Mouse (Mus musculus) CH12.LX (cell line): ENCODE results near the gene Vav2. TPM values are rescaled to one million over a fixed set of nuclear protein-coding genes. Genes with fewer than 3 reads are reported as not detected.

Experiments used
- DNase-seq: peaks from one replicate; pipeline ENCODE4 v3.0.0-alpha.2; 2013; ENCODE audit errors: extremely low read depth
- H3K27ac ChIP-seq: 2 replicates; pipeline ENCODE4 v1.5.1; 2012; ENCODE audit warnings: low read depth, mild to moderate bottlenecking, control low read depth, moderate library complexity; ENCODE audit not compliant: insufficient read depth
- H3K27me3 ChIP-seq: replicated peaks from 2 replicates; pipeline ENCODE3; 2012; ENCODE audit warnings: inconsistent platforms
- H3K36me3 ChIP-seq, 2 experiments: replicated peaks in 1 of 2; 2 replicates each; pipeline versions ENCODE3 to v1.6.1; 2012; ENCODE audit warnings: inconsistent platforms in 1 of 2, low read length in 1 of 2, mild to moderate bottlenecking in 1 of 2, mixed read lengths in 1 of 2, moderate library complexity in 1 of 2; ENCODE audit not compliant: control insufficient read depth in 1 of 2, insufficient read depth in 1 of 2
- H3K4me1 ChIP-seq, 2 experiments: 2 replicates each; pipeline ENCODE4 v1.6.1; 2012; ENCODE audit warnings: inconsistent platforms in 1 of 2, moderate library complexity in 1 of 2; ENCODE audit not compliant: insufficient read depth in 2 of 2, control insufficient read depth in 1 of 2
- H3K4me2 ChIP-seq: 2 replicates; pipeline ENCODE4 v1.6.1; 2012; ENCODE audit warnings: low read depth, mild to moderate bottlenecking, control low read depth; ENCODE audit not compliant: poor library complexity, insufficient read depth, severe bottlenecking
- H3K4me3 ChIP-seq, 3 experiments: fragments of 150-350 bp in 1 of 3; sonication (generic) in 1 of 3; replicated peaks in 1 of 3; 2 replicates each; pipeline versions ENCODE3 to v1.5.1; 2011 to 2012; ENCODE audit warnings: low read depth in 2 of 3, low read length in 2 of 3, mild to moderate bottlenecking in 2 of 3, moderate library complexity in 2 of 3, control low read depth in 1 of 3, improper control_type of control experiment in 1 of 3, inconsistent platforms in 1 of 3, mixed read lengths in 1 of 3; ENCODE audit not compliant: poor library complexity in 1 of 3
- H3K79me2 ChIP-seq: replicated peaks from 2 replicates; pipeline ENCODE4 v1.6.1; 2012; ENCODE audit warnings: mild to moderate bottlenecking, moderate library complexity; ENCODE audit not compliant: control insufficient read depth, poor library complexity, insufficient read depth, severe bottlenecking; ENCODE audit errors: extremely low read depth
- H3K9ac ChIP-seq: 2 replicates; pipeline ENCODE4 v1.6.1; 2012; ENCODE audit warnings: low read depth, mild to moderate bottlenecking, control low read depth, moderate library complexity; ENCODE audit not compliant: insufficient read depth
- H3K9me3 ChIP-seq: replicated peaks from 2 replicates; pipeline ENCODE3; 2012; ENCODE audit warnings: low read length, inconsistent platforms, mixed read lengths
- BHLHE40 ChIP-seq: IDR thresholded peaks from 2 replicates; pipeline ENCODE4 v1.6.1; 2011; ENCODE audit warnings: mild to moderate bottlenecking, low read depth, low read length, improper control_type of control experiment
- CHD1 ChIP-seq: IDR thresholded peaks from 2 replicates; pipeline ENCODE4 v1.6.1; 2012; ENCODE audit warnings: low read depth, low read length, improper control_type of control experiment, inconsistent platforms
- CHD2 ChIP-seq: IDR thresholded peaks from 2 replicates; pipeline ENCODE4 v1.6.1; 2011; ENCODE audit warnings: low read length, improper control_type of control experiment
- CTCF ChIP-seq, 2 experiments: IDR thresholded peaks in 1 of 2; conservative IDR thresholded peaks in 1 of 2; 2 replicates each; pipeline ENCODE4 v1.5.1; 2011 to 2012; ENCODE audit warnings: low read depth in 2 of 2, low read length in 2 of 2, improper control_type of control experiment in 1 of 2, inconsistent platforms in 1 of 2, mild to moderate bottlenecking in 1 of 2, moderate library complexity in 1 of 2
- E2F4 ChIP-seq: IDR thresholded peaks from 2 replicates; pipeline ENCODE4 v1.6.1; 2011; ENCODE audit warnings: low read depth, low read length, improper control_type of control experiment; ENCODE audit not compliant: insufficient replicate concordance
- ELF1 ChIP-seq: IDR thresholded peaks from 2 replicates; pipeline ENCODE4 v1.6.1; 2014; ENCODE audit warnings: low read depth, mild to moderate bottlenecking, inconsistent platforms, low read length, improper control_type of control experiment
- EP300 ChIP-seq: IDR thresholded peaks from 2 replicates; pipeline ENCODE4 v1.6.1; 2011; ENCODE audit warnings: low read length, improper control_type of control experiment
- ETS1 ChIP-seq: conservative IDR thresholded peaks from 2 replicates; pipeline ENCODE4 v1.6.1; 2012; ENCODE audit warnings: low read depth, mild to moderate bottlenecking, inconsistent platforms, low read length, improper control_type of control experiment, moderate library complexity
- GABPA ChIP-seq: IDR thresholded peaks from 2 replicates; pipeline ENCODE4 v1.6.1; 2012; ENCODE audit warnings: low read depth, low read length, improper control_type of control experiment, inconsistent platforms; ENCODE audit not compliant: insufficient replicate concordance
- HCFC1 ChIP-seq: IDR thresholded peaks from 2 replicates; pipeline ENCODE4 v1.6.1; 2012; ENCODE audit warnings: low read depth, mild to moderate bottlenecking, inconsistent platforms, low read length, improper control_type of control experiment
- IRF4 ChIP-seq: IDR thresholded peaks from 2 replicates; pipeline ENCODE4 v1.6.1; 2014; ENCODE audit warnings: low read depth, mild to moderate bottlenecking, inconsistent platforms, low read length, improper control_type of control experiment
- JUN ChIP-seq: IDR thresholded peaks from 2 replicates; pipeline ENCODE4 v1.6.1; 2011; ENCODE audit warnings: low read depth, mild to moderate bottlenecking, low read length, improper control_type of control experiment, moderate library complexity; ENCODE audit not compliant: insufficient read depth
- JUND ChIP-seq: conservative IDR thresholded peaks from 2 replicates; pipeline ENCODE4 v1.6.1; 2011; ENCODE audit warnings: low read depth, low read length, improper control_type of control experiment
- KAT2A ChIP-seq: IDR thresholded peaks from 2 replicates; pipeline ENCODE4 v1.6.1; 2012; ENCODE audit warnings: low read length, improper control_type of control experiment, inconsistent platforms; ENCODE audit not compliant: insufficient replicate concordance
- MAFK ChIP-seq: IDR thresholded peaks from 2 replicates; pipeline ENCODE4 v1.6.1; 2011; ENCODE audit warnings: low read length, improper control_type of control experiment; ENCODE audit not compliant: insufficient replicate concordance
- MAX ChIP-seq: IDR thresholded peaks from 2 replicates; pipeline ENCODE4 v1.6.1; 2011; ENCODE audit warnings: low read length, improper control_type of control experiment
- MAZ ChIP-seq: IDR thresholded peaks from 2 replicates; pipeline ENCODE4 v1.6.1; 2012; ENCODE audit warnings: low read depth, mild to moderate bottlenecking, inconsistent platforms, low read length, improper control_type of control experiment, moderate library complexity
- MEF2A ChIP-seq: IDR thresholded peaks from 2 replicates; pipeline ENCODE4 v1.6.1; 2014; ENCODE audit warnings: low read depth, mild to moderate bottlenecking, inconsistent platforms, low read length, improper control_type of control experiment, borderline replicate concordance
- MXI1 ChIP-seq: IDR thresholded peaks from 2 replicates; pipeline ENCODE4 v1.6.1; 2011; ENCODE audit warnings: mild to moderate bottlenecking, low read depth, low read length, improper control_type of control experiment
- MYC ChIP-seq: IDR thresholded peaks from 2 replicates; pipeline ENCODE4 v1.6.1; 2011; ENCODE audit warnings: low read depth, mild to moderate bottlenecking, improper control_type of control experiment, low read length
- NELFE ChIP-seq: IDR thresholded peaks from 2 replicates; pipeline ENCODE4 v1.6.1; 2011; ENCODE audit warnings: low read depth, low read length, improper control_type of control experiment
- NRF1 ChIP-seq: IDR thresholded peaks from 2 replicates; pipeline ENCODE4 v1.6.1; 2014; ENCODE audit warnings: low read depth, mild to moderate bottlenecking, inconsistent platforms, low read length, improper control_type of control experiment, moderate library complexity
- PAX5 ChIP-seq: IDR thresholded peaks from 2 replicates; pipeline ENCODE4 v1.6.1; 2012; ENCODE audit warnings: low read length, inconsistent platforms, mixed read lengths
- POLR2A ChIP-seq: IDR thresholded peaks from 2 replicates; pipeline ENCODE4 v1.6.1; 2011; ENCODE audit warnings: low read depth, mild to moderate bottlenecking, improper control_type of control experiment, low read length
- POLR2AphosphoS2 ChIP-seq: IDR thresholded peaks from 2 replicates; pipeline ENCODE4 v1.6.1; 2011; ENCODE audit warnings: low read depth, low read length, improper control_type of control experiment
- RAD21 ChIP-seq: IDR thresholded peaks from 2 replicates; pipeline ENCODE4 v1.6.1; 2011; ENCODE audit warnings: low read depth, mild to moderate bottlenecking, low read length, improper control_type of control experiment, moderate library complexity
- RCOR1 ChIP-seq: conservative IDR thresholded peaks from 2 replicates; pipeline ENCODE4 v1.6.1; 2012; ENCODE audit warnings: low read depth, mild to moderate bottlenecking, inconsistent platforms, low read length, improper control_type of control experiment
- SIN3A ChIP-seq: IDR thresholded peaks from 2 replicates; pipeline ENCODE4 v1.6.1; 2012; ENCODE audit warnings: low read length, improper control_type of control experiment, inconsistent platforms
- SMC3 ChIP-seq: IDR thresholded peaks from 2 replicates; pipeline ENCODE4 v1.6.1; 2011; ENCODE audit warnings: low read depth, low read length, improper control_type of control experiment
- TBP ChIP-seq: conservative IDR thresholded peaks from 2 replicates; pipeline ENCODE4 v1.6.1; 2011; ENCODE audit warnings: low read depth, low read length, improper control_type of control experiment
- TCF12 ChIP-seq: IDR thresholded peaks from 2 replicates; pipeline ENCODE4 v1.6.1; 2014; ENCODE audit warnings: low read depth, mild to moderate bottlenecking, inconsistent platforms, low read length, improper control_type of control experiment
- UBTF ChIP-seq: IDR thresholded peaks from 2 replicates; pipeline ENCODE4 v1.6.1; 2012; ENCODE audit warnings: low read depth, mild to moderate bottlenecking, inconsistent platforms, low read length, improper control_type of control experiment, moderate library complexity
- USF1 ChIP-seq: IDR thresholded peaks from 2 replicates; pipeline ENCODE4 v1.6.1; 2014; ENCODE audit warnings: low read depth, mild to moderate bottlenecking, inconsistent platforms, low read length, improper control_type of control experiment
- USF2 ChIP-seq: conservative IDR thresholded peaks from 2 replicates; pipeline ENCODE4 v1.6.1; 2011; ENCODE audit warnings: low read depth, low read length, improper control_type of control experiment
- ZC3H11A ChIP-seq: IDR thresholded peaks from 2 replicates; pipeline ENCODE4 v1.6.1; 2012; ENCODE audit warnings: low read depth, mild to moderate bottlenecking, inconsistent platforms, low read length, improper control_type of control experiment
- ZKSCAN1 ChIP-seq: IDR thresholded peaks from 2 replicates; pipeline ENCODE4 v1.6.1; 2012; ENCODE audit warnings: low read depth, inconsistent platforms, low read length, improper control_type of control experiment, borderline replicate concordance
- ZMIZ1 ChIP-seq: IDR thresholded peaks from 2 replicates; pipeline ENCODE4 v1.6.1; 2012; ENCODE audit warnings: low read depth, mild to moderate bottlenecking, inconsistent platforms, low read length, improper control_type of control experiment
- ZNF384 ChIP-seq: IDR thresholded peaks from 2 replicates; pipeline ENCODE4 v1.6.1; 2012; ENCODE audit warnings: low read depth, low read length, improper control_type of control experiment, inconsistent platforms
- dilution Hi-C: fragments of 300-500 bp; cut with MboI; formaldehyde crosslinking; loops from 2 replicates; pipeline ENCODE4 v1.14.3; 2020; ENCODE audit warnings: low sequenced_read_pairs; ENCODE audit not compliant: extremely low pct_unique_long_range_greater_than_20kb, extremely low pct_ligation_motif_present
- in situ Hi-C: fragments of 300-500 bp; cut with MboI; formaldehyde crosslinking; loops from 3 replicates; pipeline ENCODE4 v1.14.3; 2019; ENCODE audit warnings: low sequenced_read_pairs, low pct_ligation_motif_present, low pct_unique_long_range_greater_than_20kb, mixed read lengths
- polyA plus RNA-seq: library from polyadenylated mRNA; unstranded; fragments of >175 nt; gene quantifications from 2 replicates; pipeline ENCODE4 v1.2.1, GENCODE M21; 2012; ENCODE audit warnings: low read depth; ENCODE audit not compliant: insufficient read length
- total RNA-seq, 2 experiments: library from RNA; depleted of rRNA; stranded (reverse); fragments of 300-350 nt in 1 of 2; fragments of >200 nt in 1 of 2; gene quantifications; 2 replicates each; pipeline ENCODE4 v1.2.3; 2012 to 2014

Gene Vav2
- total and polyA plus RNA-seq, 3 experiments, result 31.5 to 46.8 (median 46.6) TPM

- in situ Hi-C loops, result no loop called here
- H3K36me3 ChIP-seq, result peaks cover 2 to 25% of the 10 kb centered on the region in 2 experiments
- TF ChIP-seq CHD2, result peak; percentile 68
- no peak for TF ChIP-seq GABPA
- TF ChIP-seq MAX, result 0 out of 2 replicates have a peak, but pooled peaks have one; percentile 22
- TF ChIP-seq CTCF (conservative IDR thresholded peaks at IDR 0.05 in 1 of 2, IDR thresholded peaks at IDR 0.05 in 1 of 2; ENCODE audit: low read depth in 2 of 2, low read length in 2 of 2), result no peak
- peak; percentile 53 for TF ChIP-seq SIN3A
- no peak for TF ChIP-seq CHD1
- TF ChIP-seq JUND, result no peak
- no peak for TF ChIP-seq MAFK
- 0 out of 2 replicates have a peak, but pooled peaks have one; percentile 7 for TF ChIP-seq MYC
- no peak; the same call in 1 of the 2 replicates for TF ChIP-seq POLR2A
- no peak for TF ChIP-seq JUN
- peak; percentile 68 for TF ChIP-seq ETS1
- no peak for TF ChIP-seq HCFC1
- peak; percentile 73 for TF ChIP-seq TCF12
- no peak; the same call in 1 of the 2 replicates for TF ChIP-seq MEF2A
- TF ChIP-seq SMC3, result no peak; the same call in 1 of the 2 replicates
- no peak for TF ChIP-seq KAT2A
- TF ChIP-seq USF2, result no peak
- 0 out of 2 replicates have a peak, but pooled peaks have one; percentile 15 for TF ChIP-seq NELFE
- TF ChIP-seq UBTF, result no peak
- TF ChIP-seq E2F4, result no peak
- no peak for TF ChIP-seq ZC3H11A
- no peak for TF ChIP-seq ZNF384
- TF ChIP-seq EP300, result peak; percentile 59; the same call in 1 of the 2 replicates
- no peak for TF ChIP-seq ZMIZ1
- no peak for TF ChIP-seq POLR2AphosphoS2
- TF ChIP-seq BHLHE40, result peak; percentile 36; the same call in 1 of the 2 replicates
- TF ChIP-seq RCOR1, result no peak; the same call in 1 of the 2 replicates
- no peak for TF ChIP-seq NRF1
- TF ChIP-seq USF1, result no peak
- no peak for TF ChIP-seq RAD21
- TF ChIP-seq MXI1, result no peak; the same call in 1 of the 2 replicates
- peak; percentile 54; the same call in 1 of the 2 replicates for TF ChIP-seq IRF4
- no peak for TF ChIP-seq ELF1
- TF ChIP-seq PAX5, result no peak
- no peak for TF ChIP-seq ZKSCAN1
- peak; percentile 28; the same call in 1 of the 2 replicates for TF ChIP-seq MAZ
- 0 out of 2 replicates have a peak, but pooled peaks have one; percentile 7 for TF ChIP-seq TBP
- peak overlapping the region; percentile 51 to 58 (median 53) for H3K4me3 ChIP-seq
- no peaks in the 10 kb centered on the region for H3K27me3 ChIP-seq
- H3K4me2 ChIP-seq, result peak overlapping the region; percentile 76
- H3K27ac ChIP-seq, result peak overlapping the region; percentile 92
- peaks cover 82% of the 10 kb centered on the region for H3K79me2 ChIP-seq
- no peaks in the 10 kb centered on the region for H3K9me3 ChIP-seq
- H3K4me1 ChIP-seq, result peaks cover 41 to 74% of the 10 kb centered on the region in 2 experiments
- dilution Hi-C loops, result no loop called here
- peak overlapping the region; percentile 44 for H3K9ac ChIP-seq
- DNase-seq, result peak; percentile 67
These were observed 19.9 kb downstream of the Vav2 start for GRCm38 (mm10) chr2:27406928-27407327.
